Mouse (Mus musculus) myocyte (in vitro differentiated cells): ENCODE measurements around the gene Wdr95. TPM values are rescaled to one million over a fixed set of nuclear protein-coding genes. Genes with fewer than 3 reads are reported as not detected.

ENCODE experiments used
- H3K27me3 ChIP-seq: one replicate; pipeline ENCODE4 v1.6.1; 2011; ENCODE audit not compliant: control insufficient read depth, insufficient read depth, insufficient read length
- H3K36me3 ChIP-seq: one replicate; pipeline ENCODE4 v1.6.1; 2011; ENCODE audit not compliant: control insufficient read depth, insufficient read depth
- H3K4me2 ChIP-seq: one replicate; pipeline ENCODE4 v1.6.1; 2011; ENCODE audit warnings: low read depth, control low read depth
- H3K4me3 ChIP-seq: one replicate; pipeline ENCODE4 v1.5.1; 2011; ENCODE audit warnings: mild to moderate bottlenecking, control low read depth, moderate library complexity
- H3K79me2 ChIP-seq: one replicate; pipeline ENCODE4 v1.6.1; 2011; ENCODE audit not compliant: control insufficient read depth, insufficient read depth
- H3ac ChIP-seq: one replicate; pipeline ENCODE4 v1.6.1; 2011; ENCODE audit not compliant: control insufficient read depth, insufficient read length
- CEBPB ChIP-seq: IDR thresholded peaks from 2 replicates; pipeline ENCODE4 v1.6.1; 2011; ENCODE audit warnings: mild to moderate bottlenecking, moderate library complexity; ENCODE audit not compliant: poor library complexity, insufficient read depth, severe bottlenecking
- E2F4 ChIP-seq: IDR thresholded peaks from one replicate; pipeline ENCODE4 v1.6.1; 2011; ENCODE audit warnings: mild to moderate bottlenecking, control low read depth, moderate library complexity; ENCODE audit not compliant: insufficient read depth
- MAX ChIP-seq: IDR thresholded peaks from one replicate; pipeline ENCODE4 v1.6.1; 2011; ENCODE audit warnings: low read depth, mild to moderate bottlenecking, control low read depth
- MYOD1 ChIP-seq, 3 experiments: IDR thresholded peaks; one replicate each; pipeline ENCODE4 v1.6.1; 2011; ENCODE audit warnings: control low read depth in 2 of 3, low read depth in 2 of 3, mild to moderate bottlenecking in 2 of 3, moderate library complexity in 1 of 3; ENCODE audit not compliant: insufficient read length in 2 of 3, control insufficient read depth in 1 of 3
- MYOG ChIP-seq, 3 experiments: IDR thresholded peaks; one replicate each; pipeline ENCODE4 v1.6.1; 2011; ENCODE audit warnings: control low read depth in 2 of 3, low read depth in 2 of 3, mild to moderate bottlenecking in 2 of 3; ENCODE audit not compliant: insufficient read length in 2 of 3, control insufficient read depth in 1 of 3, insufficient read depth in 1 of 3
- POLR2A ChIP-seq: IDR thresholded peaks from one replicate; pipeline ENCODE4 v1.6.1; 2011; ENCODE audit warnings: low read depth, mild to moderate bottlenecking, control low read depth, moderate library complexity; ENCODE audit not compliant: insufficient read length
- POLR2AphosphoS2 ChIP-seq: IDR thresholded peaks from one replicate; pipeline ENCODE4 v1.6.1; 2011; ENCODE audit warnings: low read depth, control low read depth; ENCODE audit not compliant: insufficient read length
- REST ChIP-seq: IDR thresholded peaks from one replicate; pipeline ENCODE4 v1.6.1; 2011; ENCODE audit warnings: mild to moderate bottlenecking, control low read depth, moderate library complexity; ENCODE audit not compliant: insufficient read depth, insufficient read length
- SRF ChIP-seq: IDR thresholded peaks from one replicate; pipeline ENCODE4 v1.6.1; 2011; ENCODE audit warnings: low read depth; ENCODE audit not compliant: control insufficient read depth, insufficient read length
- TCF12 ChIP-seq: IDR thresholded peaks from one replicate; pipeline ENCODE4 v1.6.1; 2011; ENCODE audit warnings: mild to moderate bottlenecking, control low read depth; ENCODE audit not compliant: poor library complexity, insufficient read depth, severe bottlenecking
- TCF3 ChIP-seq: IDR thresholded peaks from one replicate; pipeline ENCODE4 v1.6.1; 2011; ENCODE audit warnings: low read depth, control low read depth; ENCODE audit not compliant: insufficient read length
- USF1 ChIP-seq: IDR thresholded peaks from one replicate; pipeline ENCODE4 v1.6.1; 2011; ENCODE audit warnings: low read depth, mild to moderate bottlenecking, control low read depth, moderate library complexity
- polyA plus RNA-seq: library from polyadenylated mRNA; unstranded; fragments of >200 nt; fragmentation: generic; extraction: Trizol; gene quantifications from one replicate; pipeline ENCODE4 v1.2.1, GENCODE M21; 2012; ENCODE audit warnings: missing spikeins

Gene Wdr95
- polyA plus RNA-seq, 1 experiment = 0.07 TPM

DNA sequence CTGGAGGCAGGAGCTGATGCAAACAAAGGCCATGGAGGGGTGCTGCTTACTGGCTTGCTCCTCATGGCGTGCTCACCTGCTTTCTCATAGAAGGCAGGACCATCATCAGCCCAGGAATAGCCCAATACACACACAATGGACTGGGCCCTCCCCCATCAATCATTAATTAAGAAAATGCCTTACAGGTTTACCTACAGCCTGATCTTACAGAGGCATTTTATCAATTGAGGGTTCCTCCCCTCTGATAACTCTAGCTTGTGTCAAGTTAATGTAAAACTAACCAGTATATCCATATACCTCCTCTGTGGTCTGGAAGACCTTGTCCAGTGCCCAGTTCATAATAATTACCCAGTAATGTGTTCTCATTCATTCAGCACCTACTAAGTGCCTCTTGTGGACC is 56.8 kb downstream of the Wdr95 start:
- Histone ChIP-seq H3ac (no peak overlapping the region), H3K4me3 (no peak overlapping the region), H3K79me2 (no peaks in the 10 kb centered on the region), H3K27me3 (no peaks in the 10 kb centered on the region), H3K36me3 (no peaks in the 10 kb centered on the region), H3K4me2 (no peak overlapping the region)
- TF ChIP-seq SRF (no peak), TCF12 (no peak), POLR2A (no peak), E2F4 (no peak), REST (no peak), MAX (no peak), TCF3 (no peak), MYOD1 (IDR thresholded peaks at IDR 0.05; ENCODE audit: control insufficient read depth in 1 of 3, insufficient read length in 2 of 3, low read depth in 2 of 3) (no peak), MYOG (IDR thresholded peaks at IDR 0.05; ENCODE audit: control insufficient read depth in 1 of 3, insufficient read depth in 1 of 3, insufficient read length in 2 of 3, low read depth in 2 of 3) (no peak), USF1 (no peak), POLR2AphosphoS2 (no peak), CEBPB (no peak)

DNA sequence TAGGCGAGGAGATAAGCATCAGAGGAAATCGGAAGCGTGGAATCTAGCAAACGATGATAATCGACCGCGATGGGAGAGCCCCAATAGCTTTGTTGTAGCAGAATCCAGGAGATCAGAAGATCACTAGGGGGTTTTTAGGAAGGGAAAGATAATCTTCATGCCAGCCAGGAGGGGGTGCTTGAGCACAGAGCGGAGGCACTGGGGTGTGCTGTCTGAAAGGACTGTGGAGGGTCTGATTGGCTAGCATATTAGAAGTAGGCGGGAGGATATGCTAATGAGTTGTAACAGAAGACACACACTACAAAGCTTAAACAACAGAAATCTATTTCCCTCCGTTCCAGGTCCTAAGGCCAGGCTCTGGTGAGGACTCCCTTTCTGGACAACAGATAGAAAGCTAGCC is 57.4 kb downstream of the Wdr95 start:
- TF ChIP-seq TCF12 = no peak
- TF ChIP-seq USF1 = no peak
- TF ChIP-seq SRF = no peak
- no peak for TF ChIP-seq MYOD1 (IDR thresholded peaks at IDR 0.05; ENCODE audit: control insufficient read depth in 1 of 3, insufficient read length in 2 of 3, low read depth in 2 of 3)
- TF ChIP-seq REST = no peak
- TF ChIP-seq TCF3 = no peak
- no peak for TF ChIP-seq POLR2A
- no peak for TF ChIP-seq CEBPB
- no peak for TF ChIP-seq MYOG (IDR thresholded peaks at IDR 0.05; ENCODE audit: control insufficient read depth in 1 of 3, insufficient read depth in 1 of 3, insufficient read length in 2 of 3, low read depth in 2 of 3)
- no peak for TF ChIP-seq MAX
- TF ChIP-seq POLR2AphosphoS2 = no peak
- TF ChIP-seq E2F4 = no peak
- no peak overlapping the region for H3ac ChIP-seq

DNA sequence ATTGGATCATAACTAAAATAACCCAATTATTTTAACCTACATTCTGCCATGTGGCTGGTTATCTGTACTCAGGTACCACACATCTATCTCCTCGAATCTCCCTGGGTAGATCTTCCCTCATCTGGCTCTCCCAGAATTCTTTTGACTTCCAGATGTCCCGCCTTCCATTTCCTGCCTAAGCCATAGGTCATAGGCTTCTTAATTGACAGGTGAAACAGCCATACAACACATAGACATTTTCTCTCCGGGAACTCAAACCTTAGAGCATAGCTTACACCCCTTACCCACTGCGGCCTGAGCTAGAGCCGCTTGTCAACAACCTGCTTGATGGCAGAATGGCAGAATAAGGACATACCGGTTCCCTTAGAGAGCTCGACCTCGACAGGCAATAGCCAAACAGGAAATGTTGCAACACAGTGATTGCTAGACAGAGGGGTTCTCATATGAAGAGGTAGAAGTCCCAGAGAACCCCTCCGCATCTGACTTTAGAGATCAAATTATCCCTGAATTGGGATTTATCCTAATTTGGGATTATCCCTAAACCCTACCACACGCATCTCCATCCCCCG is 58.9 kb downstream of the Wdr95 start:
- Histone ChIP-seq H3K36me3 (no peaks in the 10 kb centered on the region), H3K27me3 (no peaks in the 10 kb centered on the region), H3ac (no peak overlapping the region), H3K4me3 (no peak overlapping the region), H3K79me2 (no peaks in the 10 kb centered on the region), H3K4me2 (no peak overlapping the region)
- TF ChIP-seq POLR2A (no peak), MYOD1 (IDR thresholded peaks at IDR 0.05; ENCODE audit: control insufficient read depth in 1 of 3, insufficient read length in 2 of 3, low read depth in 2 of 3) (no peak), CEBPB (no peak), MAX (no peak), MYOG (IDR thresholded peaks at IDR 0.05; ENCODE audit: control insufficient read depth in 1 of 3, insufficient read depth in 1 of 3, insufficient read length in 2 of 3, low read depth in 2 of 3) (no peak), USF1 (no peak), TCF12 (no peak), SRF (no peak), TCF3 (no peak), E2F4 (no peak), REST (no peak), POLR2AphosphoS2 (no peak)

More for the DNA sequence above, 57.4 kb downstream of the Wdr95 start:
- no peaks in the 10 kb centered on the region for H3K36me3 ChIP-seq
- no peaks in the 10 kb centered on the region for H3K79me2 ChIP-seq
- no peak overlapping the region for H3K4me3 ChIP-seq
- H3K4me2 ChIP-seq = no peak overlapping the region
- no peaks in the 10 kb centered on the region for H3K27me3 ChIP-seq

DNA sequence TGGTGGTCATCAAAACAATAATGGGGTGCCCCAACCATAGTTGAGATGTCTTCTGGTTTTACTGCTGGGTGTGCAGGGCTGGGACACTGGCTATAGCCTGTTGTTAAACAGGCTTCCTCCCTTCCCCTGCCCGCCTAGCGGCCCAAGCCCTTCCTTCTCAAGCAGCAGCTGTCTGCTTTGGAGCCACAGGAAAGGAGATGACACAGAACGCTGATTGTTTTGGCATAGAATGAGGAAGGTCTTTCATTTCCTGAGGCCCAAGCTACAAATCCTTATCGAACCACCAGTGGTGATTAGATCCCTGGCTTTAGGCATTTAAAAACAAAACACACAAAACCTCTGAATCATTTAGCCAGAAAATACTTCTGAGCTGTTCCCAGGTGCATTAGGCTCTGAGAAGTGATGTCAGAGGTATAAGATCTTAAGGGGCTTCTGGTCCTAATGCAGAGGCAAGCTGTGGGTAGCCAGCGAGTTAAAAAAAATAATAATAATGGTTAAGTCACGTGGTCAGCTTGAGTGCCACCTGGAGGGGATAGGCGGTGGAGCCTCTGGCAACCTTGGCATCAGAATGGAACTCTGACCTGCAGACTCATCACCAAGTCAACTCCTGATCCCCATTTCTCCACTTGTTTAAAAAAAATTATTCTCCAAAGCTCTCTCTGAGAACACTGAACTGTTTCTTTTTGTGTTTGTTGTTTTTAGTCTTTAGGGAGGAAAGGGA is 60.5 kb downstream of the Wdr95 start:
- Histone ChIP-seq H3K4me3 (no peak overlapping the region), H3K79me2 (no peaks in the 10 kb centered on the region), H3K4me2 (no peak overlapping the region), H3K27me3 (no peaks in the 10 kb centered on the region), H3K36me3 (no peaks in the 10 kb centered on the region), H3ac (no peak overlapping the region)
- peak in 1 of 3 experiments; percentile 23 for TF ChIP-seq MYOD1 (IDR thresholded peaks at IDR 0.05; ENCODE audit: control insufficient read depth in 1 of 3, insufficient read length in 2 of 3, low read depth in 2 of 3)
- no peak for TF ChIP-seq MYOG (IDR thresholded peaks at IDR 0.05; ENCODE audit: control insufficient read depth in 1 of 3, insufficient read depth in 1 of 3, insufficient read length in 2 of 3, low read depth in 2 of 3)
- peak; percentile 27 for TF ChIP-seq USF1
